Mouse (Mus musculus) hindbrain, embryonic 12.5 days (tissue): ENCODE measurements around the gene Ddr2. TPM values are rescaled to one million over a fixed set of nuclear protein-coding genes. Genes with fewer than 3 reads are reported as not detected.

Source experiments
- ATAC-seq: fragments of 200-750 bp; cut with Nextera tagmentation; 2 replicates; pipeline ENCODE4 v1.8.0; 2017; ENCODE audit warnings: moderate TSS enrichment; ENCODE audit not compliant: low FRiP score
- H3K27ac ChIP-seq: fragments of 300-500 bp; sonication (generic); 2 replicates; pipeline ENCODE4 v1.5.1; 2016; ENCODE audit warnings: mild to moderate bottlenecking
- H3K27me3 ChIP-seq: fragments of 300-500 bp; sonication (generic); 2 replicates; pipeline ENCODE4 v1.6.1; 2016; ENCODE audit warnings: mild to moderate bottlenecking
- H3K36me3 ChIP-seq: fragments of 300-500 bp; sonication (generic); 2 replicates; pipeline ENCODE4 v1.6.1; 2016; ENCODE audit warnings: mild to moderate bottlenecking
- H3K4me1 ChIP-seq: fragments of 300-500 bp; sonication (generic); 2 replicates; pipeline ENCODE4 v1.6.1; 2016
- H3K4me2 ChIP-seq: fragments of 300-500 bp; sonication (generic); replicated peaks from 2 replicates; pipeline ENCODE4 v1.6.1; 2016; ENCODE audit warnings: mild to moderate bottlenecking
- H3K4me3 ChIP-seq: fragments of 300-500 bp; sonication (generic); 2 replicates; pipeline ENCODE4 v1.5.1; 2016; ENCODE audit warnings: mild to moderate bottlenecking
- H3K9ac ChIP-seq: fragments of 300-500 bp; sonication (generic); 2 replicates; pipeline ENCODE4 v1.6.1; 2016; ENCODE audit warnings: mild to moderate bottlenecking, moderate library complexity
- H3K9me3 ChIP-seq: fragments of 300-500 bp; sonication (generic); replicated peaks from 2 replicates; pipeline ENCODE4 v1.6.1; 2016; ENCODE audit warnings: mild to moderate bottlenecking
- WGBS: fragments of 180-500 bp; shearing (Covaris S2); methylation state at CpG from one replicate; pipeline ENCODE4 v1.1.7; 2016; 5-methylcytosine and 5-hydroxymethylcytosine counted together
- polyA plus RNA-seq: library from polyadenylated mRNA; unstranded; fragments of >200 nt; fragmentation: Nextera tagmentation; extraction: Ambion mirVana; gene quantifications from 2 replicates; pipeline ENCODE4 v1.2.1, GENCODE M21; 2016

The Ddr2 gene
- polyA plus RNA-seq, 1 experiment from 2014 or later: 42.1 TPM

DNA sequence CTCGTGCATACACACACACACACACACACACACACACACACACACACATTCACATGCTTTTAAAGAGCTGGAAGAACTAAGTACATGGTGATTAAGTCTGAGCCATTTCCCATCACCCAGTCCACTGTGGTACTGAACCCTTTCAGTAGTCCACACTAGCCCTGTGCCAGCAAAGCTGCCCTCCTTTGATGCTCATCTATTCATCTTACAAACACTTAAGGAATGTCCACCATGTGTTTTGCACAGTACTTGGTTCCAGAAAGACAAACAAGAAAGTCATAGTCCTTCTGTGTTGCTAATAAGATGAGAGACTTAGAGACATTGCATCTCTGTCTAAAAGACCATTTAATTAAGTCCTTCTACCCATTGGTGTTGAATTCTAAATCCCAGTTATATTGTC is 29.7 kb downstream of the Ddr2 start:
- H3K4me1 ChIP-seq: no peaks in the 10 kb centered on the region
- ATAC-seq: no peak
- no peaks in the 10 kb centered on the region for H3K36me3 ChIP-seq
- no peak overlapping the region for H3K27ac ChIP-seq
- H3K4me2 ChIP-seq: no peak overlapping the region
- H3K27me3 ChIP-seq: no peaks in the 10 kb centered on the region
- 79% methylated on average over 1 of the region's 1 CpGs for WGBS
- no peaks in the 10 kb centered on the region for H3K9me3 ChIP-seq
- H3K9ac ChIP-seq: no peak overlapping the region
- no peak overlapping the region for H3K4me3 ChIP-seq

DNA sequence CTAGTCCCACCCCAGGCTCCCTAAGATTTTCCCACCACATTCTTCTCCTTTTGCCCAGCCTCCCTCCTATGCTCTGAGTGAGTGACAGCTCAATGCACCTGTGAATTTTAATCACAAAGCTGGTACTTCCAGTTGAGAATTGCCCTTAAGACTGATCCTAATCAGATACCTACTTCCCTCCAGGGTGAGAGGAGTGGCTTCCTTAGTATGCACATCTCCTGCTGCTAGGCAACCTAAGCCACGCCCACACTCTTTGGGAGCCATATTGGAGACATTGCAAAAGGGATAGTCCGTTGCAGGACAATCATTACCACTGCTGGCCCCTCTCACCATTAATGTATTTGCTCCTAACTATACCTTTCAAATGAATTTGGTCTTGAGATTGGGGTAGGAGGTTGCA is 31.1 kb downstream of the Ddr2 start:
- no peak for ATAC-seq
- Histone ChIP-seq H3K9ac (no peak overlapping the region), H3K27me3 (no peaks in the 10 kb centered on the region), H3K4me1 (no peaks in the 10 kb centered on the region), H3K4me2 (no peak overlapping the region), H3K9me3 (no peaks in the 10 kb centered on the region), H3K27ac (no peak overlapping the region), H3K36me3 (no peaks in the 10 kb centered on the region), H3K4me3 (no peak overlapping the region)
- 78% methylated on average over 2 of the region's 2 CpGs for WGBS

DNA sequence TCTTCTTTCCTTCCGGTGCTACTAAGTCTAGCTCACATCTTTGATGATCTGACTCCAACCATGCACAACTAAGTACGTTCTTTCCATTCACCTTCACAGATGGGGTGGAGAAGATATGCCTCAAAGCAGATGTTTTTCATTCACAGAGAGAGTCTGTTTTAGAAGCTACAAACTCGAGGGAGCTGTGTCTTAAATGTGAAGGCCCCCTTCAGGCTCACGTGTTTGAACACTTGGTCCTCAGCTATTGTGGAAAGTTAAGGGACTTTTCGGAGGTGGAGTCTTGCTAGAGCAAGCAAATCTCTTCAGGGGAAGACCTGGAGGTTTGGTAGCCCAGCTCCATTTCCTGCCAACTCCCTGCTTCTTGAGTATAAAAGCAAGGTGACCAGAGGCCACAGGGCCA is 34.2 kb downstream of the Ddr2 start:
- no peaks in the 10 kb centered on the region for H3K4me1 ChIP-seq
- H3K9ac ChIP-seq: no peak overlapping the region
- H3K4me3 ChIP-seq: no peak overlapping the region
- H3K4me2 ChIP-seq: no peak overlapping the region
- no peaks in the 10 kb centered on the region for H3K9me3 ChIP-seq
- ATAC-seq: no peak
- no peak overlapping the region for H3K27ac ChIP-seq
- H3K36me3 ChIP-seq: no peaks in the 10 kb centered on the region
- H3K27me3 ChIP-seq: no peaks in the 10 kb centered on the region
- WGBS: 81% methylated on average over 5 of the region's 5 CpGs

DNA sequence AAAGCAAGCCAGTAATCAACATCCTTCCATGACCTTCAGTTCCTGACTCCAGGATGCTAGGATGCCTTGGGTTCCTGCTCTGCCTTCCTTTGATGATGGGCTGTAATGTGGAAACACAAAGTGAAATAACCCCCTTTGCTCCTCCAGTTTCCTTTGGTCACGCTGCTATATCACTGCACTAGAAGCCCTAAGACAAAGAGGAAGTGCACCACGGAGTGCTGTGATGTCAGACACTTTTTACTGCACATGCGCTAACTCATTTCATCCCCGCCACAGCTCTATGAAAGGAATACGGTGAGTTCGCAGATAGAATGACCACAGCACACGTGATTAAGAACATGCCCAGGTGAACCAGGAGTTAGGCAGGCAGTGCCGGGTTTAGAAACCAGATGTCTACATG is 36.8 kb downstream of the Ddr2 start:
- no peak overlapping the region for H3K9ac ChIP-seq
- no peak overlapping the region for H3K4me2 ChIP-seq
- no peaks in the 10 kb centered on the region for H3K9me3 ChIP-seq
- WGBS: 85% methylated on average over 8 of the region's 8 CpGs
- H3K4me1 ChIP-seq: no peaks in the 10 kb centered on the region
- H3K4me3 ChIP-seq: no peak overlapping the region
- no peak for ATAC-seq
- no peaks in the 10 kb centered on the region for H3K36me3 ChIP-seq
- H3K27me3 ChIP-seq: no peaks in the 10 kb centered on the region
- no peak overlapping the region for H3K27ac ChIP-seq

DNA sequence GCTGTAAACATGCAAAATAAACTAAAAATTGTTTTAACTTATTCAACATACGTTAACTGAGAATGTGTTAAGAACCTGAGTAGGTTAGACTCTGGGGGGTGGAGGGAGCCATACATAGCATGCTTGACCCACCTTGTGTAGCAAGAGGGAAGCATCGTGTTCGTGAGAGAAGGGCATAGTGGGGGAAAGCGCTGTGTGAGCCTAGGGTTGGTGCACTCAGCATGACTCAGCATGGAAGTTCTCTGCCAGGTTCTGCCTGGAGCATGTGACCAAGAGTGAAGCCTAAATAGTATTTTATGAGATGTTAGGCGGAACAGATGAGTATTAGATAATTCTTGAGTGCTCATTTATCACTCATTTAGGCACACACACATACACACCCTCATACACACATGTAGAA is 41.4 kb downstream of the Ddr2 start:
- ATAC-seq: no peak
- no peaks in the 10 kb centered on the region for H3K36me3 ChIP-seq
- no peak overlapping the region for H3K27ac ChIP-seq
- H3K9me3 ChIP-seq: no peaks in the 10 kb centered on the region
- WGBS: 90% methylated on average over 5 of the region's 5 CpGs
- no peak overlapping the region for H3K4me2 ChIP-seq
- no peak overlapping the region for H3K9ac ChIP-seq
- no peaks in the 10 kb centered on the region for H3K4me1 ChIP-seq
- no peaks in the 10 kb centered on the region for H3K27me3 ChIP-seq
- no peak overlapping the region for H3K4me3 ChIP-seq

DNA sequence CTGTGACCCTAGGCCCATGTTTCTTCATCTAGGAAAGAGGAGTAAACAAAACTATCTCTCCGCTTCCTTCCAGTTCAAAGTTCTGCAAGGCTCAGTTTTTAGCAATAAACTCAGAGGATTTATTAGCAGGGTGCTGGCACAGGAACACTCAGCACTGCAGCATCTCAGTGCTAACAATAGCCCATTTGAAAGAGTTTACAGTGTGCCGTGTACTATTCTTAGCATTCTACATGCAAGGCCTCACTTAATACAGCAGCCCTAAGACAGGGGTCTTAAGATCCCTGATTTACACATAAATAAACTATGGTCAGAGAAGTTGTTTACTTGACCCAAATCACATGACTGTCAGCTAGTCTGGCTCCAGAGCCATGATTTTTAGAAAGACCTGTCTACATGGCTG is 44.6 kb downstream of the Ddr2 start:
- no peak overlapping the region for H3K4me2 ChIP-seq
- no peaks in the 10 kb centered on the region for H3K36me3 ChIP-seq
- no peak for ATAC-seq
- H3K4me3 ChIP-seq: no peak overlapping the region
- H3K9me3 ChIP-seq: no peaks in the 10 kb centered on the region
- no peaks in the 10 kb centered on the region for H3K4me1 ChIP-seq
- H3K27me3 ChIP-seq: no peaks in the 10 kb centered on the region
- WGBS: 91% methylated on average over 2 of the region's 2 CpGs
- H3K27ac ChIP-seq: no peak overlapping the region
- H3K9ac ChIP-seq: no peak overlapping the region

DNA sequence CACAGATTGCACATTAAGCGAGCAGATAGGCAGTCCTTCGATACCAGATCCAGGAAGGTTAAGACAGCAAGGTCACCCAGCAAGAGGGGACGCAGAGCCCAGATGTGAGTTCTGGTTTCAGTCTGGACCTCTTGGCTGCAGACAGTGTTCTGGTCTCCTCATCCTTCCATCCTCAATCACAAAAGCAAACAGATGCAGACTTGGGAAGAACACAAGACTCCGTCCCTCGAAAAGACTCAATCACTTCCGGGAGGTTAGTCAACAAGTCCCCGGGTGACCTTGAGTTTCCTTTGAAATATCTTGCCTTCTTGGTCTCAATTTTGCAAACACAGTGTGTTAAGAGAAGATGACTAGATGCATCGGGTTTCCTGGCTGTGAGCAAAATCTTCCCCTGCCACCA is 45.6 kb downstream of the Ddr2 start:
- Histone ChIP-seq H3K4me2 (no peak overlapping the region), H3K27me3 (no peaks in the 10 kb centered on the region), H3K9ac (no peak overlapping the region), H3K36me3 (no peaks in the 10 kb centered on the region), H3K9me3 (no peaks in the 10 kb centered on the region), H3K4me1 (no peaks in the 10 kb centered on the region), H3K27ac (no peak overlapping the region), H3K4me3 (no peak overlapping the region)
- WGBS: 85% methylated on average over 8 of the region's 8 CpGs
- ATAC-seq: no peak

DNA sequence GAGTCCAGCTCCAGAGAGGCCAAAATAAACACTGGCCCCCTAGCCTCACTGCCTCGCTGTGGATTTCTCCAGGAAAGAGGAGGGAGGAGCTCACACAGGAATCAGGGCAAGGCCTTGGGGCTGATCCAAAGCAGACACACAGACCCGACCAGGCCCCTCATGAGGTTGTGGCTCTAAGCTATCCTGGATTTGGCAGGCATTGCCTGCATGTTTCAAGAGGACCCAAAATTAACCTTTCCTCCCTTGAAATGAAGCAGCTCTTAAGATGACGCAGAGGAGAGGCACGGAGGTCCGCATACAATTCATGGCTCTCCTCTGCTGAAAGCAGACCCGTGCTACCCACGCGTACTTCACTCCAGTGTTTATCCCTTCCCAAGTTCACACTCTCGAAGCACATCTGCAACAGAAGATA is 46.5 kb downstream of the Ddr2 start:
- ATAC-seq: no peak
- H3K9ac ChIP-seq: no peak overlapping the region
- 71% methylated on average over 9 of the region's 9 CpGs for WGBS
- no peaks in the 10 kb centered on the region for H3K27me3 ChIP-seq
- no peak overlapping the region for H3K4me2 ChIP-seq
- no peak overlapping the region for H3K4me3 ChIP-seq
- H3K36me3 ChIP-seq: no peaks in the 10 kb centered on the region
- H3K27ac ChIP-seq: no peak overlapping the region
- H3K9me3 ChIP-seq: 0 out of 2 replicates have a peak, but pooled peaks cover 3% of the 10 kb centered on the region
- H3K4me1 ChIP-seq: no peaks in the 10 kb centered on the region

DNA sequence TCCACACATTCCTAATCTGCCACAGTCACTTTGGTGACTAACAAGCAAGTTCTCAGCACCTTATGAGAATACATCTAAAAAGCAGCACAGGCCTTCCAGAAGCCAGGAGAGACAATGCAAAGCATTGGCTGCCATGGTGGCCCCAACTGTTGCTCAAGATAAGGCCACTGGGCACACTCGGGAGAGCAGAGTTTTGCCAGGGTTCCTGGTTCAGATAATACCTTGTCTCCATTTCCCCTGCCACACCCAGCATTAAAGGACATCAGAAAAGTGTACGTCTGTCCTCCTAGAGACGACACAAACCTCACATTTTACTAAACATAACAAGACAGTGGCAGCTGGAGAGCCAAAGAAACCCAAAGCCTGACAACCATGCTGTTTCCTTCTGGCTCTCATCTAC is 50.3 kb downstream of the Ddr2 start:
- no peak overlapping the region for H3K4me2 ChIP-seq
- no peak overlapping the region for H3K9ac ChIP-seq
- 0 out of 2 replicates have a peak, but pooled peaks cover 6% of the 10 kb centered on the region for H3K4me1 ChIP-seq
- WGBS: 78% methylated on average over 3 of the region's 3 CpGs
- no peak for ATAC-seq
- no peaks in the 10 kb centered on the region for H3K27me3 ChIP-seq
- H3K27ac ChIP-seq: no peak overlapping the region
- H3K9me3 ChIP-seq: 0 out of 2 replicates have a peak, but pooled peaks cover 6% of the 10 kb centered on the region
- H3K36me3 ChIP-seq: no peaks in the 10 kb centered on the region
- no peak overlapping the region for H3K4me3 ChIP-seq

DNA sequence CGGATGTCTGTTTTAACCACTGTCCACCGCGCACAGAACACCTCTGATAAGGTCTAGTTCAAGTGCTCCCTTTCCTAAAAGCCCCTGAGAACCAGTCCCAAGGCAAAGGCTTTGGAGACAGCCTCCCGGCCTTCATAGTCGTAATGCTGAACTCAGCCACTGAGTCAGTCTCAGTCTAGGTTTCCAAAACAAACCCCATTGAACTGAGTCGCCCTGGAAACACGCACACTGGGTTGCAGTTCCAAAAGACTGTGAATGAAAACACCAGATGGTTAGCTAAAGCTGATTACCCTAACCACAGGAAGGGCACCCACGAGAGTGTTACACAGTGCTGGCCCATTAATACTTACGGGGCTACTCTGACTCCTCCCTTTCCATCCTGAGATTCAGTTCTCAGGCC is 51.2 kb downstream of the Ddr2 start:
- Histone ChIP-seq H3K4me1 (0 out of 2 replicates have a peak, but pooled peaks cover 6% of the 10 kb centered on the region), H3K36me3 (no peaks in the 10 kb centered on the region), H3K9me3 (0 out of 2 replicates have a peak, but pooled peaks cover 6% of the 10 kb centered on the region), H3K9ac (no peak overlapping the region), H3K27ac (no peak overlapping the region), H3K4me3 (no peak overlapping the region), H3K27me3 (no peaks in the 10 kb centered on the region), H3K4me2 (no peak overlapping the region)
- WGBS: 82% methylated on average over 9 of the region's 9 CpGs
- ATAC-seq: no peak

DNA sequence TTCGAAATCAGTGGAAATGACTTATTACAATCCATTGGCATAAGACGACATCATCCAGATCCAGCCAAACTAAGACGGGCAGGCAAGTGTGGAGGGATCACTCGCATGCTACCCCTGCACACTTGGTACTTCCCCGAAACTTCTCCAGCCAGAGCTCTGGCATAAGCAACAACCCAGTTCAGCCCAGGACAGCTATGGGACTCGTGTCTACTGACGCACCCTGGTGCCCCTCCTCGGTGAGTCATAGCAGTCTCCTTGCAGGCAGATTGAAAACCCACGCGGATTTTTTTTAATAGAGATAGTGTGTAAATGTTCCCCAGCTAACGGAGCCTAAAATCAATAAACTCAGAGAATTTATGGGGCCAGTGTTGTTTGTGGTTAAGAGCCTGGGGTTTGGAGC is 52.5 kb downstream of the Ddr2 start:
- H3K27me3 ChIP-seq: no peaks in the 10 kb centered on the region
- no peak overlapping the region for H3K27ac ChIP-seq
- 91% methylated on average over 11 of the region's 11 CpGs for WGBS
- 0 out of 2 replicates have a peak, but pooled peaks cover 6% of the 10 kb centered on the region for H3K4me1 ChIP-seq
- no peak overlapping the region for H3K4me3 ChIP-seq
- H3K9ac ChIP-seq: no peak overlapping the region
- ATAC-seq: no peak
- 0 out of 2 replicates have a peak, but pooled peaks cover 6% of the 10 kb centered on the region for H3K9me3 ChIP-seq
- no peaks in the 10 kb centered on the region for H3K36me3 ChIP-seq
- H3K4me2 ChIP-seq: no peak overlapping the region

DNA sequence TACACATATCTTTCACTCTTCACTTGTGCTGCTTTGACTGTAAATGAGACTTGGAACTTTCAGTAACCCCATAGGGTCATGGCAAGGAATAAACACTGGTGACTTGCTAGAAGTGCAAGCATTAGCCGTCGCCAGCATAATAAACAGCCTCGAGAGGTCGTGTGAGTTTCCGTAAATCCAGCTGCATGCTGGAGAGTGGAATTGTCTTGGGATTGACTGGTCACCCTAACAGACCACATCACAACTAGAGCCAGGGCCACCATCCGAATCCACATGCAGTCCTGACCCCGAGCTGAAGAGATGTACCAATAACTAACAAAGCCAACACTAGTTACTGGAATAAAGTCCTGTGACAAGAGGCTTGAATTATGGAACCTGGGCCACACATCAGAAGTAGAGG is 53.0 kb downstream of the Ddr2 start:
- H3K9me3 ChIP-seq: 0 out of 2 replicates have a peak, but pooled peaks cover 6% of the 10 kb centered on the region
- H3K36me3 ChIP-seq: no peaks in the 10 kb centered on the region
- no peak for ATAC-seq
- no peaks in the 10 kb centered on the region for H3K27me3 ChIP-seq
- no peak overlapping the region for H3K4me3 ChIP-seq
- peaks cover 6% of the 10 kb centered on the region; the same call in 1 of the 2 replicates for H3K4me1 ChIP-seq
- H3K4me2 ChIP-seq: no peak overlapping the region
- no peak overlapping the region for H3K27ac ChIP-seq
- WGBS: 84% methylated on average over 7 of the region's 7 CpGs
- no peak overlapping the region for H3K9ac ChIP-seq

DNA sequence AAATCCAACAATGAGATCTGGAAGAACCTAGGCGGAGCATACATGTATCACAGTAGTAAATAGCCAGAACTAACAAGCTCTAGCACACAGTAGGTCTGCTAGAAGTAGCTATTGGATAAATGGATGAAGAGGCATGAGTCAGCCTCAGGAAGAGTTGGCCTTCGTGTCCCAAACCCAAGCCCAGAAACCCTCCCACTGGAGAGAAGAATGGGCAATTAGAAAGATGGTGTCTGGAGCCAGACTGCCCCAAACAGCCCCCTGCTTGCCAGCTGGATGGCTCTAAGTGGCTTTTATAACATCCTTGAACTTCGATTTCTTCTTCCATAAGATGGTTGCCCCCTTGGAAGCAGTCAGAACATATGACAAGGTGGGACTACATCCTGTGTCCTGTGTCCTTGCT is 53.6 kb downstream of the Ddr2 start:
- no peak overlapping the region for H3K4me3 ChIP-seq
- H3K4me1 ChIP-seq: peaks cover 6% of the 10 kb centered on the region; the same call in 1 of the 2 replicates
- no peaks in the 10 kb centered on the region for H3K27me3 ChIP-seq
- no peak overlapping the region for H3K27ac ChIP-seq
- 0 out of 2 replicates have a peak, but pooled peaks cover 6% of the 10 kb centered on the region for H3K9me3 ChIP-seq
- no peak overlapping the region for H3K4me2 ChIP-seq
- WGBS: 81% methylated on average over 3 of the region's 3 CpGs
- no peaks in the 10 kb centered on the region for H3K36me3 ChIP-seq
- no peak for ATAC-seq
- H3K9ac ChIP-seq: no peak overlapping the region
